ENCODE assay signal across 8 mouse cellular contexts in the genomic region with DNA sequence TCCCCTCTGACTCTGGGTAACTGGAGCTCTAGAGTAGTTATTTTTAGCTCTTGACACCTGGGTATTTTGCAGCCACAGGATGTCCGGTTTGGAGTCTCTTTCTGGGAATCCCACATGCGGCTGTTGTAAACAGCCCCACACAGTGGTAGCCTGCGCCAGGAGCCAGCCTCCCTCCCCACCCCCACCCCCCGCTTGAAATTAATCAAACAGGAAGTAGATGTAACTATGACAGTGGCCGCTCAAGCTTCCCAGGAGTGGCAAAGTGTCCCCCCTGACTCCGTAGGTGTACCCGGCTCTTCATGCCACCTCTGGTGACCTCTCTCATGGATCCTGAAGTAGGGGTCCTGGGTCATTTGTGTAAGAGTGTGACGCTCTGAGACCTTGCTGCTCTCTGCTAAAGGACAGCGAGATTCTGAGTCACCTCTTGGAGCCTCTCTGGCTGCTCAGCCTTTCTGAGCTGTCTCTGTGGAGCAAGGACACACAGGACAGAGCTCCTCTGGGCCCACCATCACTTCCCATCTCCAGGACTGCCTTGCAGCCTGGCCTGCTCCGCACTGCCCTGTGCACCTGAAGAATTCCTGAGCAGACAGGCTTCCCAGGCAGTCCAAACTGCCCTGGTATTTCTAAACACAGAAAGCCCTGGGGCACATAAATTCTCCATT. TPM values are rescaled to one million over a fixed set of nuclear protein-coding genes. Genes with fewer than 3 reads are reported as not detected.
DNase-seq lines count a peak whose midpoint lies in the region; ATAC-seq and TF ChIP-seq lines count a peak whose summit lies in the region.

No protein-coding gene starts in this region.

- no peak for TF ChIP-seq CTCF in small intestine, adult 2 months (IDR thresholded peaks at IDR 0.05; ENCODE audit: extremely low read depth, insufficient read length, insufficient replicate concordance, low read depth, low read length)

- H3K36me3 ChIP-seq in forebrain, embryonic 10.5 days (replicated peaks): peaks cover 29% of the 10 kb centered on the region
- 0 out of 2 replicates have a peak, but pooled peaks cover 7% of the 10 kb centered on the region for H3K36me3 ChIP-seq in forebrain, embryonic 12.5 days (replicated peaks)
- H3K36me3 ChIP-seq in heart, embryonic 11.5 days (ENCODE audit: control insufficient read depth, insufficient read depth, low read length): peaks cover 3% of the 10 kb centered on the region
- peaks cover 10% of the 10 kb centered on the region; the same call in 1 of the 2 replicates for H3K36me3 ChIP-seq in limb, embryonic 12.5 days
- H3K36me3 ChIP-seq in small intestine, adult 2 months (ENCODE audit: control insufficient read depth, insufficient read depth, low read length): no peaks in the 10 kb centered on the region

- H3K27ac ChIP-seq in forebrain, embryonic 10.5 days: peak overlapping the region; percentile 32
- H3K27ac ChIP-seq in forebrain, embryonic 12.5 days: no peak overlapping the region
- H3K27ac ChIP-seq in heart, embryonic 11.5 days (ENCODE audit: low read depth, low read length): peak overlapping the region; percentile 77
- H3K27ac ChIP-seq in limb, embryonic 12.5 days: peak overlapping the region; percentile 54
- peak overlapping the region; percentile 52 for H3K27ac ChIP-seq in small intestine, adult 2 months (ENCODE audit: insufficient read depth, low read depth, low read length)

- H3K4me2 ChIP-seq in forebrain, embryonic 12.5 days: no peak overlapping the region
- peak overlapping the region; percentile 48 for H3K4me2 ChIP-seq in heart, embryonic 11.5 days
- no peak overlapping the region for H3K4me2 ChIP-seq in limb, embryonic 12.5 days

- no peaks in the 10 kb centered on the region for H3K9me3 ChIP-seq in forebrain, embryonic 10.5 days
- H3K9me3 ChIP-seq in forebrain, embryonic 12.5 days: 0 out of 2 replicates have a peak, but pooled peaks cover 8% of the 10 kb centered on the region
- no peaks in the 10 kb centered on the region for H3K9me3 ChIP-seq in heart, embryonic 11.5 days (replicated peaks; ENCODE audit: control insufficient read depth, low read length)
- no peaks in the 10 kb centered on the region for H3K9me3 ChIP-seq in limb, embryonic 12.5 days

- 66% methylated on average over 10 of the region's 10 CpGs for whole genome bisulfite sequencing in forebrain, embryonic 10.5 days
- 70% methylated on average over 10 of the region's 10 CpGs for WGBS in forebrain, embryonic 12.5 days
- WGBS in heart, embryonic 11.5 days (ENCODE audit: insufficient replicate concordance): 24% methylated on average over 10 of the region's 10 CpGs
- WGBS in limb, embryonic 12.5 days: 32% methylated on average over 10 of the region's 10 CpGs
- 62% methylated on average over 10 of the region's 10 CpGs for WGBS in small intestine, adult 2 months

- H3K9ac ChIP-seq in forebrain, embryonic 12.5 days: no peak overlapping the region
- H3K9ac ChIP-seq in heart, embryonic 11.5 days (ENCODE audit: low read depth, low read length): peak overlapping the region; percentile 54; the same call in 1 of the 2 replicates
- no peak overlapping the region for H3K9ac ChIP-seq in limb, embryonic 12.5 days (replicated peaks)

- H3K4me3 ChIP-seq in forebrain, embryonic 10.5 days: no peak overlapping the region
- no peak overlapping the region for H3K4me3 ChIP-seq in forebrain, embryonic 12.5 days (replicated peaks)
- 0 out of 2 replicates have a peak overlapping the region, but pooled peaks have one; percentile 8 for H3K4me3 ChIP-seq in heart, embryonic 11.5 days (ENCODE audit: low read depth, low read length)
- H3K4me3 ChIP-seq in limb, embryonic 12.5 days (replicated peaks): no peak overlapping the region
- no peak overlapping the region for H3K4me3 ChIP-seq in small intestine, adult 2 months (ENCODE audit: low read depth, low read length)

- peaks cover 60% of the 10 kb centered on the region for H3K4me1 ChIP-seq in forebrain, embryonic 10.5 days
- H3K4me1 ChIP-seq in forebrain, embryonic 12.5 days: peaks cover 43% of the 10 kb centered on the region
- H3K4me1 ChIP-seq in heart, embryonic 11.5 days (ENCODE audit: control insufficient read depth, insufficient read depth, low read length): peaks cover 57% of the 10 kb centered on the region
- H3K4me1 ChIP-seq in limb, embryonic 12.5 days (replicated peaks): peaks cover 64% of the 10 kb centered on the region
- H3K4me1 ChIP-seq in small intestine, adult 2 months (ENCODE audit: control insufficient read depth, insufficient read depth, insufficient read length, low read length): peaks cover 27% of the 10 kb centered on the region

- no peak for ATAC-seq in forebrain, embryonic 12.5 days (ENCODE audit: low FRiP score)
- peak; percentile 43; the same call in 1 of the 2 replicates for ATAC-seq in heart, embryonic 11.5 days (replicated peaks; ENCODE audit: insufficient number of reproducible peaks, low FRiP score, low TSS enrichment)
- ATAC-seq in limb, embryonic 12.5 days (ENCODE audit: insufficient number of reproducible peaks, insufficient read depth, low FRiP score, low TSS enrichment, low read depth): no peak

- H3K27me3 ChIP-seq in forebrain, embryonic 10.5 days (ENCODE audit: poor library complexity, severe bottlenecking): peaks cover 21% of the 10 kb centered on the region
- peaks cover 15% of the 10 kb centered on the region for H3K27me3 ChIP-seq in forebrain, embryonic 12.5 days
- H3K27me3 ChIP-seq in heart, embryonic 11.5 days (ENCODE audit: control insufficient read depth, insufficient read depth, low read length): no peaks in the 10 kb centered on the region
- no peaks in the 10 kb centered on the region for H3K27me3 ChIP-seq in limb, embryonic 12.5 days
- H3K27me3 ChIP-seq in small intestine, adult 2 months (ENCODE audit: control insufficient read depth, insufficient read depth, low read length): no peaks in the 10 kb centered on the region

- DNase-seq in forebrain, embryonic 10.5 days (ENCODE audit: extremely low spot score, low spot score): no peak
- peak; percentile 55 for DNase-seq in Muller cell, postnatal 12 days (ENCODE audit: inconsistent ontology term)
- DNase-seq in left cerebral cortex, adult 9 months (ENCODE audit: low spot score in 2 of 2): no peak
- DNase-seq in layer of hippocampus, postnatal 10 days (ENCODE audit: low spot score in 2 of 2): no peak

- TF ChIP-seq POLR2A in small intestine, adult 2 months (IDR thresholded peaks at IDR 0.05; ENCODE audit: low read depth, low read length): no peak

RNA-seq across cellular contexts. Expression of a gene that starts 22.9 kb away (rescaled TPM):
- 21.6 and 25.3 TPM in 2 replicates for polyA plus RNA-seq in forebrain, embryonic 10.5 days (2016; fragmentation: Nextera tagmentation; extraction: Ambion mirVana)
- polyA plus RNA-seq in forebrain, embryonic 12.5 days (2016; fragmentation: Nextera tagmentation; extraction: Ambion mirVana): 23.7 and 24.1 TPM in 2 replicates
- 24.6 and 25.0 TPM in 2 replicates for polyA plus RNA-seq in heart, embryonic 11.5 days (2014; fragmentation: Nextera tagmentation; extraction: Ambion mirVana)
- 31.5 and 33.6 TPM in 2 replicates for polyA plus RNA-seq in limb, embryonic 12.5 days (2016; fragmentation: Nextera tagmentation; extraction: Ambion mirVana)
- polyA plus RNA-seq in small intestine, adult 2 months (2012; rRNA removed): 21.3 and 29.9 TPM in 2 replicates
- 10 to 100 TPM; 29.1 to 32.0 TPM for total RNA-seq in layer of hippocampus, postnatal 10 days (2021)

RNA-seq across cellular contexts. Expression of a gene that starts 43.1 kb away (rescaled TPM):
- polyA plus RNA-seq in forebrain, embryonic 10.5 days (2016; fragmentation: Nextera tagmentation; extraction: Ambion mirVana): 28.7 and 32.2 TPM in 2 replicates
- polyA plus RNA-seq in forebrain, embryonic 12.5 days (2016; fragmentation: Nextera tagmentation; extraction: Ambion mirVana): 36.6 and 38.1 TPM in 2 replicates
- 45.1 and 51.1 TPM in 2 replicates for polyA plus RNA-seq in heart, embryonic 11.5 days (2014; fragmentation: Nextera tagmentation; extraction: Ambion mirVana)
- polyA plus RNA-seq in limb, embryonic 12.5 days (2016; fragmentation: Nextera tagmentation; extraction: Ambion mirVana): 34.2 and 36.6 TPM in 2 replicates
- polyA plus RNA-seq in small intestine, adult 2 months (2012; rRNA removed): 20.8 and 22.1 TPM in 2 replicates
- total RNA-seq in layer of hippocampus, postnatal 10 days (2021): 100 to 1,000 TPM; 104 to 118 TPM

RNA-seq across cellular contexts. Expression of a gene that starts 53.7 kb away (rescaled TPM):
- 5.4 and 6.3 TPM in 2 replicates for polyA plus RNA-seq in forebrain, embryonic 10.5 days (2016; fragmentation: Nextera tagmentation; extraction: Ambion mirVana)
- polyA plus RNA-seq in forebrain, embryonic 12.5 days (2016; fragmentation: Nextera tagmentation; extraction: Ambion mirVana): 6.2 and 6.3 TPM in 2 replicates
- 8.3 and 8.5 TPM in 2 replicates for polyA plus RNA-seq in heart, embryonic 11.5 days (2014; fragmentation: Nextera tagmentation; extraction: Ambion mirVana)
- polyA plus RNA-seq in limb, embryonic 12.5 days (2016; fragmentation: Nextera tagmentation; extraction: Ambion mirVana): 10.1 and 11.1 TPM in 2 replicates
- 11.3 and 17.1 TPM in 2 replicates for polyA plus RNA-seq in small intestine, adult 2 months (2012; rRNA removed)
- total RNA-seq in layer of hippocampus, postnatal 10 days (2021): 10 to 100 TPM; 37.3 to 43.3 TPM
